Mouse (Mus musculus): ENCODE measurements around the gene Vmn1r35. TPM values are rescaled to one million over a fixed set of nuclear protein-coding genes. Genes with fewer than 3 reads are reported as not detected.
"Not testable (repeated sequence)": the region's sequence is repeated elsewhere in the genome, so short reads cannot be mapped to it uniquely, and the experiment has no call there.

The Vmn1r35 gene
- not detected for polyA plus RNA-seq (2012; fragmentation: generic; extraction: Trizol)

- Histone ChIP-seq H3K27me3 (ENCODE audit: control insufficient read depth, insufficient read depth, insufficient read length) (no peaks in the 10 kb centered on the region), H3K4me3 (no peak within 1 kb of the TSS), H3K79me2 (ENCODE audit: control insufficient read depth, insufficient read depth) (no peaks in the 10 kb centered on the region), H3K36me3 (ENCODE audit: control insufficient read depth, insufficient read depth) (no peaks in the 10 kb centered on the region), H3K4me2 (ENCODE audit: low read depth) (no peak within 1 kb of the TSS), H3ac (ENCODE audit: control insufficient read depth, insufficient read length) (no peak within 1 kb of the TSS)
- TF ChIP-seq MYOG (IDR thresholded peaks at IDR 0.05; ENCODE audit: control insufficient read depth in 1 of 3, insufficient read depth in 1 of 3, insufficient read length in 2 of 3, low read depth in 2 of 3) (no peak), POLR2AphosphoS2 (IDR thresholded peaks at IDR 0.05; ENCODE audit: insufficient read length, low read depth) (no peak), USF1 (IDR thresholded peaks at IDR 0.05; ENCODE audit: low read depth) (no peak), MYOD1 (IDR thresholded peaks at IDR 0.05; ENCODE audit: control insufficient read depth in 1 of 3, insufficient read length in 2 of 3, low read depth in 2 of 3) (no peak), E2F4 (IDR thresholded peaks at IDR 0.05; ENCODE audit: insufficient read depth) (no peak), TCF12 (IDR thresholded peaks at IDR 0.05; ENCODE audit: insufficient read depth, poor library complexity, severe bottlenecking) (no peak)
These were observed at the start of gene Vmn1r35 for GRCm38 (mm10) chr6:66685806-66686205. Gene Vmn1r35 (minus strand): TSS chr6:66685906.

GRCm38 (mm10) chr6:66729082-66729481, 43.4 kb upstream of the Vmn1r35 start, which contains the start of gene Vmn1r37:
Gene Vmn1r37 (plus strand): TSS chr6:66729382.
- H3K79me2 ChIP-seq (ENCODE audit: control insufficient read depth, insufficient read depth); H3K4me2 ChIP-seq (ENCODE audit: low read depth); H3K4me3 ChIP-seq; H3K27me3 ChIP-seq (ENCODE audit: control insufficient read depth, insufficient read depth, insufficient read length); H3K36me3 ChIP-seq (ENCODE audit: control insufficient read depth, insufficient read depth); H3ac ChIP-seq (ENCODE audit: control insufficient read depth, insufficient read length): not testable (repeated sequence)

GRCm38 (mm10) chr6:66719068-66719467, 33.4 kb upstream of the Vmn1r35 start, which contains the start of gene Vmn1r36:
Gene Vmn1r36 (minus strand): TSS chr6:66719168.
- not testable (repeated sequence) for H3ac ChIP-seq (ENCODE audit: control insufficient read depth, insufficient read length); H3K36me3 ChIP-seq (ENCODE audit: control insufficient read depth, insufficient read depth); H3K4me2 ChIP-seq (ENCODE audit: low read depth); H3K79me2 ChIP-seq (ENCODE audit: control insufficient read depth, insufficient read depth); H3K4me3 ChIP-seq; H3K27me3 ChIP-seq (ENCODE audit: control insufficient read depth, insufficient read depth, insufficient read length)

- H3K36me3 ChIP-seq (ENCODE audit: control insufficient read depth, insufficient read depth): no peaks in the 10 kb centered on the region
- no peak overlapping the region for H3K4me2 ChIP-seq (ENCODE audit: low read depth)
- TF ChIP-seq MYOD1 (IDR thresholded peaks at IDR 0.05; ENCODE audit: control insufficient read depth in 1 of 3, insufficient read length in 2 of 3, low read depth in 2 of 3): no peak
- no peak for TF ChIP-seq USF1 (IDR thresholded peaks at IDR 0.05; ENCODE audit: low read depth)
- no peak for TF ChIP-seq E2F4 (IDR thresholded peaks at IDR 0.05; ENCODE audit: insufficient read depth)
- no peak for TF ChIP-seq TCF12 (IDR thresholded peaks at IDR 0.05; ENCODE audit: insufficient read depth, poor library complexity, severe bottlenecking)
- no peak for TF ChIP-seq SRF (IDR thresholded peaks at IDR 0.05; ENCODE audit: control insufficient read depth, insufficient read length, low read depth)
- no peak for TF ChIP-seq POLR2A (IDR thresholded peaks at IDR 0.05; ENCODE audit: insufficient read length, low read depth)
- TF ChIP-seq TCF3 (IDR thresholded peaks at IDR 0.05; ENCODE audit: insufficient read length, low read depth): no peak
- TF ChIP-seq REST (IDR thresholded peaks at IDR 0.05; ENCODE audit: insufficient read depth, insufficient read length): no peak
- no peak for TF ChIP-seq MAX (IDR thresholded peaks at IDR 0.05; ENCODE audit: low read depth)
- no peak for TF ChIP-seq POLR2AphosphoS2 (IDR thresholded peaks at IDR 0.05; ENCODE audit: insufficient read length, low read depth)
- TF ChIP-seq CEBPB (IDR thresholded peaks at IDR 0.05; ENCODE audit: insufficient read depth, poor library complexity, severe bottlenecking): no peak
- TF ChIP-seq MYOG (IDR thresholded peaks at IDR 0.05; ENCODE audit: control insufficient read depth in 1 of 3, insufficient read depth in 1 of 3, insufficient read length in 2 of 3, low read depth in 2 of 3): no peak
- no peak overlapping the region for H3ac ChIP-seq (ENCODE audit: control insufficient read depth, insufficient read length)
- H3K4me3 ChIP-seq: no peak overlapping the region
- H3K27me3 ChIP-seq (ENCODE audit: control insufficient read depth, insufficient read depth, insufficient read length): no peaks in the 10 kb centered on the region
- H3K79me2 ChIP-seq (ENCODE audit: control insufficient read depth, insufficient read depth): no peaks in the 10 kb centered on the region
These were observed 28.1 kb upstream of the Vmn1r35 start for GRCm38 (mm10) chr6:66713854-66714253.

GRCm38 (mm10) chr6:66708901-66709300, 23.2 kb upstream of the Vmn1r35 start:
- TF ChIP-seq USF1 (IDR thresholded peaks at IDR 0.05; ENCODE audit: low read depth): no peak
- no peak for TF ChIP-seq TCF12 (IDR thresholded peaks at IDR 0.05; ENCODE audit: insufficient read depth, poor library complexity, severe bottlenecking)
- no peak for TF ChIP-seq TCF3 (IDR thresholded peaks at IDR 0.05; ENCODE audit: insufficient read length, low read depth)
- TF ChIP-seq POLR2AphosphoS2 (IDR thresholded peaks at IDR 0.05; ENCODE audit: insufficient read length, low read depth): no peak
- no peak for TF ChIP-seq CEBPB (IDR thresholded peaks at IDR 0.05; ENCODE audit: insufficient read depth, poor library complexity, severe bottlenecking)
- TF ChIP-seq E2F4 (IDR thresholded peaks at IDR 0.05; ENCODE audit: insufficient read depth): no peak
- no peak for TF ChIP-seq POLR2A (IDR thresholded peaks at IDR 0.05; ENCODE audit: insufficient read length, low read depth)
- no peak for TF ChIP-seq MYOG (IDR thresholded peaks at IDR 0.05; ENCODE audit: control insufficient read depth in 1 of 3, insufficient read depth in 1 of 3, insufficient read length in 2 of 3, low read depth in 2 of 3)
- no peak for TF ChIP-seq MYOD1 (IDR thresholded peaks at IDR 0.05; ENCODE audit: control insufficient read depth in 1 of 3, insufficient read length in 2 of 3, low read depth in 2 of 3)
- no peak for TF ChIP-seq SRF (IDR thresholded peaks at IDR 0.05; ENCODE audit: control insufficient read depth, insufficient read length, low read depth)
- no peak for TF ChIP-seq REST (IDR thresholded peaks at IDR 0.05; ENCODE audit: insufficient read depth, insufficient read length)
- no peak for TF ChIP-seq MAX (IDR thresholded peaks at IDR 0.05; ENCODE audit: low read depth)
- Histone ChIP-seq H3ac (ENCODE audit: control insufficient read depth, insufficient read length) (no peak overlapping the region), H3K4me3 (no peak overlapping the region), H3K79me2 (ENCODE audit: control insufficient read depth, insufficient read depth) (no peaks in the 10 kb centered on the region), H3K36me3 (ENCODE audit: control insufficient read depth, insufficient read depth) (no peaks in the 10 kb centered on the region), H3K4me2 (ENCODE audit: low read depth) (no peak overlapping the region), H3K27me3 (ENCODE audit: control insufficient read depth, insufficient read depth, insufficient read length) (no peaks in the 10 kb centered on the region)

Data from myocyte (in vitro differentiated cells).